Comparison of ENCODE assay signal across 17 mouse cellular contexts in genomic region chr11:68089426-68089825, GRCm38 (mm10).
A peak's percentile ranks its signal among the peaks of the same experiment; 100 is the strongest.
DNase-seq lines count a peak whose midpoint lies in the region; ATAC-seq lines count a peak whose summit lies in the region.
"Had no signal": no experiment of that assay in that cellular context is flagged by ENCODE, and none has a peak within 500 bp of the region (broad histone marks: within the 10 kb centered on the region; RNA-seq: fewer than 3 reads in every experiment).

No protein-coding gene starts in this region.

- H3K4me1 ChIP-seq in heart, embryonic 13.5 days: peaks cover 14% of the 10 kb centered on the region
- H3K4me1 ChIP-seq in midbrain, embryonic 10.5 days: peaks cover 16% of the 10 kb centered on the region
- 0 out of 2 replicates have a peak, but pooled peaks cover 2% of the 10 kb centered on the region for H3K4me1 ChIP-seq in midbrain, embryonic 11.5 days (ENCODE audit: control insufficient read depth, insufficient read depth, low read length)
- H3K4me1 ChIP-seq: liver, embryonic 12.5 days had no signal

- WGBS in heart, embryonic 13.5 days: 59% methylated on average over 9 of the region's 9 CpGs
- WGBS in midbrain, embryonic 10.5 days: 86% methylated on average over 9 of the region's 9 CpGs
- 84% methylated on average over 9 of the region's 9 CpGs for WGBS in midbrain, embryonic 11.5 days

- no peak overlapping the region for H3K9ac ChIP-seq in heart, embryonic 13.5 days
- no peak overlapping the region for H3K9ac ChIP-seq in midbrain, embryonic 11.5 days (ENCODE audit: low read length)
- H3K9ac ChIP-seq: liver, embryonic 12.5 days had no signal

- no peaks in the 10 kb centered on the region for H3K27me3 ChIP-seq in heart, embryonic 13.5 days (replicated peaks)
- H3K27me3 ChIP-seq in midbrain, embryonic 10.5 days (ENCODE audit: low read depth, poor library complexity, severe bottlenecking): no peaks in the 10 kb centered on the region
- no peaks in the 10 kb centered on the region for H3K27me3 ChIP-seq in midbrain, embryonic 11.5 days (ENCODE audit: control insufficient read depth, insufficient read depth, low read length)
- H3K27me3 ChIP-seq: CH12.LX had no signal

- no peak for DNase-seq in heart, postnatal 10 days
- DNase-seq in midbrain, embryonic 10.5 days (ENCODE audit: low spot score): no peak
- DNase-seq in midbrain, embryonic 11.5 days (ENCODE audit: low spot score, missing footprints): no peak
- peak; percentile 54 for DNase-seq in forelimb bud, embryonic 11.5 days (ENCODE audit: low read depth, low spot score)
- DNase-seq in testis, postnatal 10 days (ENCODE audit: low spot score): no peak
- DNase-seq: cerebellum, adult 9-10 months; kidney, postnatal 36 days; right cerebral cortex, postnatal 25 days; thymus, postnatal 36 days had no signal

- no peak overlapping the region for H3K4me3 ChIP-seq in heart, embryonic 13.5 days
- no peak overlapping the region for H3K4me3 ChIP-seq in midbrain, embryonic 10.5 days
- no peak overlapping the region for H3K4me3 ChIP-seq in midbrain, embryonic 11.5 days (ENCODE audit: low read depth, low read length)
- H3K4me3 ChIP-seq: erythroblast, embryonic 14.5 days; left cerebral cortex, adult 2 months; liver, embryonic 12.5 days had no signal

- H3K27ac ChIP-seq in heart, embryonic 13.5 days (replicated peaks): no peak overlapping the region
- peak overlapping the region; percentile 46; the same call in 1 of the 2 replicates for H3K27ac ChIP-seq in midbrain, embryonic 10.5 days (replicated peaks)
- no peak overlapping the region for H3K27ac ChIP-seq in midbrain, embryonic 11.5 days (ENCODE audit: low read depth, low read length)
- H3K27ac ChIP-seq: left cerebral cortex, adult 2 months; liver, embryonic 12.5 days; macrophage had no signal

- intact Hi-C loops in heart, postnatal 10 days (cut with DNase I): loop anchor here (5.0 kb wide), 1 partner anchor 108 kb away; no protein-coding TSS in a partner anchor

- H3K36me3 ChIP-seq in heart, embryonic 13.5 days: no peaks in the 10 kb centered on the region
- no peaks in the 10 kb centered on the region for H3K36me3 ChIP-seq in midbrain, embryonic 10.5 days
- no peaks in the 10 kb centered on the region for H3K36me3 ChIP-seq in midbrain, embryonic 11.5 days (ENCODE audit: control insufficient read depth, insufficient read depth, low read length)
- H3K36me3 ChIP-seq: liver, embryonic 12.5 days had no signal

- no peak for ATAC-seq in heart, embryonic 13.5 days (ENCODE audit: extremely low read depth, insufficient number of reproducible peaks, low FRiP score, low TSS enrichment)
- no peak for ATAC-seq in midbrain, embryonic 11.5 days (ENCODE audit: low FRiP score)
- ATAC-seq in CD4-positive, CD25-positive, alpha-beta regulatory T cell, adult 4 months: no peak
- ATAC-seq: intestine, postnatal 0 days; liver, embryonic 12.5 days had no signal

- no peaks in the 10 kb centered on the region for H3K9me3 ChIP-seq in heart, embryonic 13.5 days
- H3K9me3 ChIP-seq in midbrain, embryonic 10.5 days (replicated peaks): no peaks in the 10 kb centered on the region
- no peaks in the 10 kb centered on the region for H3K9me3 ChIP-seq in midbrain, embryonic 11.5 days (ENCODE audit: control insufficient read depth, low read length)
- H3K9me3 ChIP-seq: liver, embryonic 12.5 days had no signal

- H3K4me2 ChIP-seq in heart, embryonic 13.5 days: peak overlapping the region; percentile 29; the same call in 1 of the 2 replicates
- no peak overlapping the region for H3K4me2 ChIP-seq in midbrain, embryonic 11.5 days
- H3K4me2 ChIP-seq: liver, embryonic 12.5 days had no signal
